Mouse (Mus musculus): ENCODE data around the gene Pemt. TPM values are rescaled to one million over a fixed set of nuclear protein-coding genes. Genes with fewer than 3 reads are reported as not detected.
"Not testable (repeated sequence)": the region's sequence is repeated elsewhere in the genome, so short reads cannot be mapped to it uniquely, and the experiment has no call there.

The Pemt gene
- polyA plus RNA-seq, 2 experiments: 5.4 to 7.2 TPM

DNA sequence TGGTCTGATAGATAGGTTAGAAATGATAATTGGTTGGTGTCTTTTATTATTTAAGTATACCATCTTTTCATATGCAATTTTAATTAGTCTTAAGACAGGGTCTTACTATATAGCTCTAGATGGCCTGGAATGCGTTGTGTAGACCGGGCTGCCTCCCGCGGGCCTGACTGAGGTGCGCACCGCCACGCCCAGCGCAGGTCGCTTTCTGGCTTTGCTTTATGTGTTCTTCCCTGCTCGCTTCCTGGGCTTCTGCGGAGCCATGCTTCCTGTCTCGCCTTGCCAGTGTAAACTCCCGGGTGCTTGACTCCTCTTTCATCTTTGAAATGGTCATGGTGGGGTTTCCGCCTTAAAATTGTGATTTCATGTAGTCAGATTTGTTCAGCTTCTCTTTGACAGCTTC lies 93.4 kb downstream of the Pemt start:
- 78% methylated on average over 14 of the region's 14 CpGs for WGBS
- H3K36me3 ChIP-seq (ENCODE audit: control insufficient read depth, insufficient read depth, low read length): peaks cover 23% of the 10 kb centered on the region; the same call in 1 of the 2 replicates
- no peaks in the 10 kb centered on the region for H3K9me3 ChIP-seq (ENCODE audit: control insufficient read depth, low read length)
- no peaks in the 10 kb centered on the region for H3K27me3 ChIP-seq (ENCODE audit: control insufficient read depth, insufficient read depth, low read length)
- TF ChIP-seq POLR2A (IDR thresholded peaks at IDR 0.05; ENCODE audit: borderline replicate concordance, extremely low read depth, insufficient read depth, insufficient read length): no peak
- no peak for DNase-seq (ENCODE audit: low spot score)
- no peak overlapping the region for H3K9ac ChIP-seq (ENCODE audit: low read depth, low read length, severe bottlenecking)
- ATAC-seq (ENCODE audit: low FRiP score, low read depth): no peak
- no peak overlapping the region for H3K4me2 ChIP-seq (replicated peaks; ENCODE audit: low read depth, low read length, severe bottlenecking)
- peaks cover 7% of the 10 kb centered on the region; the same call in 1 of the 2 replicates for H3K4me1 ChIP-seq (ENCODE audit: control insufficient read depth, insufficient read depth, low read length)
- no peak overlapping the region for H3K4me3 ChIP-seq (replicated peaks; ENCODE audit: low read length)
- H3K27ac ChIP-seq (replicated peaks; ENCODE audit: low read depth, low read length): no peak overlapping the region

DNA sequence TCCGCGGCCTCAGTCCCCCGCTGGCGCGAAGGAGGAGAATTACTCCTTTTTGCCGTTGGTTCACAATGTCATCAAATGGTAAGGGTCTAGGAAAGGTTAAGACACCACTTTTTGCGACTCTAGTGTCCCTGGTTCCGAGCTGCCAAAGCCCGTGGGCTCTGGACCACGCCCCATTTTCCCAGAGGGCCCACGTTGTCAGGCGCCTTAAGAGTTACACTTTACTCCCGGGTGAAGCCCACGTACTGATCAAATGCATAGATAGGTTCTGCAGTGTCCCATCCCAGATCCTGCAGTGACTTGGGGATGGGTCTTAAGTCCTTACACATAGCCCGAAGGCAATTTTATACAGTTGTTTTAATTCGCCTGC lies 97.9 kb downstream of the Pemt start:
- Histone ChIP-seq H3K27ac (replicated peaks; ENCODE audit: low read depth, low read length) (peak overlapping the region; percentile 56), H3K4me3 (replicated peaks; ENCODE audit: low read length) (peak overlapping the region; percentile 77), H3K27me3 (ENCODE audit: control insufficient read depth, insufficient read depth, low read length) (no peaks in the 10 kb centered on the region), H3K36me3 (ENCODE audit: control insufficient read depth, insufficient read depth, low read length) (0 out of 2 replicates have a peak, but pooled peaks cover 3% of the 10 kb centered on the region), H3K4me2 (replicated peaks; ENCODE audit: low read depth, low read length, severe bottlenecking) (peak overlapping the region; percentile 73), H3K4me1 (ENCODE audit: control insufficient read depth, insufficient read depth, low read length) (peaks cover 12% of the 10 kb centered on the region; the same call in 1 of the 2 replicates), H3K9ac (ENCODE audit: low read depth, low read length, severe bottlenecking) (peak overlapping the region; percentile 88), H3K9me3 (ENCODE audit: control insufficient read depth, low read length) (no peaks in the 10 kb centered on the region)
- WGBS: 2% methylated on average over 16 of the region's 16 CpGs
- TF ChIP-seq POLR2A (IDR thresholded peaks at IDR 0.05; ENCODE audit: borderline replicate concordance, extremely low read depth, insufficient read depth, insufficient read length): no peak
- DNase-seq (ENCODE audit: low spot score) (no peak), ATAC-seq (ENCODE audit: low FRiP score, low read depth) (peak; percentile 27)

DNA sequence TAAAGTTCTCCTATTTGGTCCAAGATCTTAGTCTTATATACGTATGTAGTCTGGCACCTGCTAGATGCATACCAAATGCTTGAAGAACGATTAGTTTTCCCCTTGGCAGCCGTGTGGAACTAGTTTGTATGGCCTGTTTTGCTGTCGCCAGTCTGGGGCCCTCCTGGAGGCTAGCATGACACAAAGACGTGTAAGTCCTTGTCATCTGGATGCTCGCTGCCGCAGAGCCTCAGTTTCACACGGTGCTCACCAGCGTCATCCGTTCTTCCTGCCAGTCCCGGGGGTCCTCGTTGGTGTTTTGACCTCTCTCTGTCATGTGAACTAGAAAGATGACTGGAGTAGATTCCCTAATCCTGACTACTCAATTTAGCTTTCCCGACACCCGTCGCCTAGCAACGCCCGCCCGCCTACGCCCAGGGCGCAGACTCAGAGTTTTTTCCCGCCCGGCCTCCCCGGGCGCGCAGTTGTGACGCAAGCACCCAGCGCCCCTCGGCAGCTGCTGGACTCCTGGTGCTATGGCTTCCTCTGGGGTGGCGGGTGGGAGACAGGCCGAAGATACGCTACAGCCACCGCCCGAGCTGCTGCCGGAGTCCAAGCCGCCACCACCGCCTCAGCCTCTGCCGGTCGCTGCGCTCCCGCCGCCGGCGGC lies 98.4 kb downstream of the Pemt start, which contains the start of gene Med9:
Med9 (plus strand) TSS at position 455 of the 649 bp plus-strand sequence.
- DNase-seq (ENCODE audit: low spot score) (peak; percentile 94), ATAC-seq (ENCODE audit: low FRiP score, low read depth) (peak; percentile 98)
- Histone ChIP-seq H3K4me2 (replicated peaks; ENCODE audit: low read depth, low read length, severe bottlenecking) (peak within 1 kb of the TSS; percentile 73), H3K9ac (ENCODE audit: low read depth, low read length, severe bottlenecking) (peak within 1 kb of the TSS; percentile 88), H3K9me3 (ENCODE audit: control insufficient read depth, low read length) (no peaks in the 10 kb centered on the region), H3K4me3 (replicated peaks; ENCODE audit: low read length) (peak within 1 kb of the TSS; percentile 77), H3K36me3 (ENCODE audit: control insufficient read depth, insufficient read depth, low read length) (0 out of 2 replicates have a peak, but pooled peaks cover 3% of the 10 kb centered on the region), H3K27ac (replicated peaks; ENCODE audit: low read depth, low read length) (peak within 1 kb of the TSS; percentile 56), H3K27me3 (ENCODE audit: control insufficient read depth, insufficient read depth, low read length) (no peaks in the 10 kb centered on the region), H3K4me1 (ENCODE audit: control insufficient read depth, insufficient read depth, low read length) (peaks cover 12% of the 10 kb centered on the region; the same call in 1 of the 2 replicates)
- 4% methylated on average over 43 of the region's 43 CpGs for WGBS
- TF ChIP-seq POLR2A (IDR thresholded peaks at IDR 0.05; ENCODE audit: borderline replicate concordance, extremely low read depth, insufficient read depth, insufficient read length): 0 out of 2 replicates have a peak, but pooled peaks have one; percentile 21

DNA sequence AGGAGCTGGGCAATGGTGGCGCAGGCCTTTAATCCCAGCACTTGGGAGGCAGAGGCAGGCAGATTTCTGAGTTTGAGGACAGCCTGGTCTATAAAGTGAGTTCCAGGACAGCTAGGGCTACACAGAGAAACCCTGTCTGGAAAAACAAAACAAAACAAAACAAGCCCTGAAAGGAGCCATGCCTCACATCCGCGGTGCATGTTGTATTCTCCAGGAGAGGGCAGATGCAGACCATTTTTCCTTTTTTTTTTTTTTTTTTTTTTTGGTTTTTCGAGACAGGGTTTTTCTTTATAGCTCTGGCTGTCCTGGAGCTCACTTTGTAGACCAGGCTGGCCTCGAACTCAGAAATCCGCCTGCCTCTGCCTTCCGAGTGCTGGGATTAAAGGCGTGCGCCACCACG lies 101.4 kb downstream of the Pemt start:
- not testable (repeated sequence) for H3K36me3 ChIP-seq (ENCODE audit: control insufficient read depth, insufficient read depth, low read length); DNase-seq (ENCODE audit: low spot score); ATAC-seq (ENCODE audit: low FRiP score, low read depth); H3K27ac ChIP-seq (replicated peaks; ENCODE audit: low read depth, low read length); H3K9me3 ChIP-seq (ENCODE audit: control insufficient read depth, low read length); H3K9ac ChIP-seq (ENCODE audit: low read depth, low read length, severe bottlenecking); H3K4me2 ChIP-seq (replicated peaks; ENCODE audit: low read depth, low read length, severe bottlenecking); H3K27me3 ChIP-seq (ENCODE audit: control insufficient read depth, insufficient read depth, low read length); H3K4me3 ChIP-seq (replicated peaks; ENCODE audit: low read length)
- H3K4me1 ChIP-seq (ENCODE audit: control insufficient read depth, insufficient read depth, low read length): peaks cover 12% of the 10 kb centered on the region; the same call in 1 of the 2 replicates
- 84% methylated on average over 10 of the region's 10 CpGs for WGBS

DNA sequence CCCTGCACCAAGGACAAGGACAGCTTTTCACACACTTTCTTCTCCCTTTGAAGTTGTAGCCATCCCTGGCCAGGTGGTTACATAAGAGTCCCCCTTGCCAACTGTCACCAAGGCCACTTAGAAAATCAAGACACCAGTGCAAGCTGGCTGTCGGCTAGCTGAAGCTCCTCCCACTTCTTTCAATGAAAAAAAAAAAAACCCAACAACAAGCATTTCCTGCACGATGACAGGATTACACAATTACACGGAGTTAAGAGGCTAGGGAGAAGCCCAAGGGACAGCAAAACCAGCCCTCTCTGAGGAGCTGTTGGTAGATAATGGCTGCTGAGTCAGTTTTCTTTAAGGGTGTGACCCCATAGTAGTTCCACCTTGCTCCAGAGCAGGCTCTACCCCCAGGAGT lies 104.9 kb downstream of the Pemt start:
- H3K9ac ChIP-seq (ENCODE audit: low read depth, low read length, severe bottlenecking): no peak overlapping the region
- H3K27ac ChIP-seq (replicated peaks; ENCODE audit: low read depth, low read length): no peak overlapping the region
- DNase-seq (ENCODE audit: low spot score) (no peak), ATAC-seq (ENCODE audit: low FRiP score, low read depth) (no peak)
- 26% methylated on average over 3 of the region's 3 CpGs for WGBS
- no peaks in the 10 kb centered on the region for H3K9me3 ChIP-seq (ENCODE audit: control insufficient read depth, low read length)
- TF ChIP-seq POLR2A (IDR thresholded peaks at IDR 0.05; ENCODE audit: borderline replicate concordance, extremely low read depth, insufficient read depth, insufficient read length): no peak
- H3K4me3 ChIP-seq (replicated peaks; ENCODE audit: low read length): no peak overlapping the region
- H3K36me3 ChIP-seq (ENCODE audit: control insufficient read depth, insufficient read depth, low read length): no peaks in the 10 kb centered on the region
- no peak overlapping the region for H3K4me2 ChIP-seq (replicated peaks; ENCODE audit: low read depth, low read length, severe bottlenecking)
- no peaks in the 10 kb centered on the region for H3K4me1 ChIP-seq (ENCODE audit: control insufficient read depth, insufficient read depth, low read length)
- H3K27me3 ChIP-seq (ENCODE audit: control insufficient read depth, insufficient read depth, low read length): no peaks in the 10 kb centered on the region

All from limb, embryonic 14.5 days (tissue).